Mouse (Mus musculus) MEL (cell line): ENCODE data around the gene Gsg1l. TPM values are rescaled to one million over a fixed set of nuclear protein-coding genes. Genes with fewer than 3 reads are reported as not detected.

Source experiments
- DNase-seq: peaks from one replicate; pipeline ENCODE4 v3.0.0; 2011; ENCODE audit warnings: low read depth, low spot score
- H3K27ac ChIP-seq: 2 replicates; pipeline ENCODE4 v1.5.1; 2012; ENCODE audit warnings: low read depth, mild to moderate bottlenecking, control low read depth, low read length, moderate library complexity; ENCODE audit not compliant: control insufficient read depth
- H3K27me3 ChIP-seq, 2 experiments: fragments of 150-350 bp in 1 of 2; sonication (generic) in 1 of 2; 2 replicates each; pipeline ENCODE4 v1.6.1; 2012; ENCODE audit warnings: low read length in 2 of 2, mild to moderate bottlenecking in 2 of 2, improper control_type of control experiment in 1 of 2, moderate library complexity in 1 of 2; ENCODE audit not compliant: insufficient read depth in 2 of 2, control insufficient read depth in 1 of 2
- H3K36me3 ChIP-seq, 2 experiments: 2 replicates each; pipeline ENCODE4 v1.6.1; 2012 to 2014; ENCODE audit warnings: low read length in 2 of 2, improper control_type of control experiment in 1 of 2, inconsistent platforms in 1 of 2, mild to moderate bottlenecking in 1 of 2; ENCODE audit not compliant: insufficient read depth in 2 of 2, control insufficient read depth in 1 of 2
- H3K4me1 ChIP-seq, 2 experiments: fragments of 150-350 bp in 1 of 2; sonication (generic) in 1 of 2; 2 replicates each; pipeline ENCODE4 v1.6.1; 2012; ENCODE audit warnings: low read length in 2 of 2, improper control_type of control experiment in 1 of 2, mild to moderate bottlenecking in 1 of 2; ENCODE audit not compliant: insufficient read depth in 2 of 2, control insufficient read depth in 1 of 2
- H3K4me3 ChIP-seq, 2 experiments: fragments of 150-350 bp in 1 of 2; sonication (generic) in 1 of 2; 2 replicates each; pipeline ENCODE4 v1.5.1; 2012; ENCODE audit warnings: low read depth in 2 of 2, low read length in 2 of 2, mild to moderate bottlenecking in 2 of 2, moderate library complexity in 2 of 2, control low read depth in 1 of 2, improper control_type of control experiment in 1 of 2; ENCODE audit not compliant: control insufficient read depth in 1 of 2, insufficient read depth in 1 of 2
- H3K79me2 ChIP-seq: 2 replicates; pipeline ENCODE4 v1.6.1; 2012; ENCODE audit warnings: mild to moderate bottlenecking, low read length, moderate library complexity; ENCODE audit not compliant: control insufficient read depth, poor library complexity, insufficient read depth
- H3K9ac ChIP-seq: 2 replicates; pipeline ENCODE4 v1.6.1; 2012; ENCODE audit warnings: low read depth, mild to moderate bottlenecking, control low read depth, low read length, moderate library complexity; ENCODE audit not compliant: control insufficient read depth, poor library complexity, severe bottlenecking
- H3K9me3 ChIP-seq: fragments of 150-350 bp; sonication (generic); replicated peaks from 2 replicates; pipeline ENCODE4 v1.6.1; 2012; ENCODE audit warnings: mild to moderate bottlenecking, low read length, improper control_type of control experiment, moderate library complexity; ENCODE audit not compliant: insufficient read depth
- CHD1 ChIP-seq: IDR thresholded peaks from 2 replicates; pipeline ENCODE4 v1.6.1; 2012; ENCODE audit warnings: low read depth, mild to moderate bottlenecking, inconsistent platforms, low read length, improper control_type of control experiment
- CHD2 ChIP-seq: IDR thresholded peaks from 2 replicates; pipeline ENCODE4 v1.6.1; 2011; ENCODE audit warnings: low read length, improper control_type of control experiment
- E2F4 ChIP-seq: IDR thresholded peaks from 2 replicates; pipeline ENCODE4 v1.6.1; 2011; ENCODE audit warnings: low read depth, low read length, improper control_type of control experiment, borderline replicate concordance
- ELF1 ChIP-seq: IDR thresholded peaks from 2 replicates; pipeline ENCODE4 v1.6.1; 2014; ENCODE audit warnings: low read depth, mild to moderate bottlenecking, inconsistent platforms, low read length, improper control_type of control experiment, moderate library complexity
- ETS1 ChIP-seq: IDR thresholded peaks from 2 replicates; pipeline ENCODE4 v1.6.1; 2012; ENCODE audit warnings: low read depth, mild to moderate bottlenecking, inconsistent platforms, low read length, improper control_type of control experiment, moderate library complexity
- GABPA ChIP-seq: IDR thresholded peaks from 2 replicates; pipeline ENCODE4 v1.6.1; 2012; ENCODE audit warnings: low read depth, mild to moderate bottlenecking, inconsistent platforms, low read length, improper control_type of control experiment, moderate library complexity
- GATA1 ChIP-seq: IDR thresholded peaks from 2 replicates; pipeline ENCODE4 v1.6.1; 2011; ENCODE audit warnings: low read depth, low read length, improper control_type of control experiment
- JUND ChIP-seq: IDR thresholded peaks from 2 replicates; pipeline ENCODE4 v1.6.1; 2011; ENCODE audit warnings: low read depth, mild to moderate bottlenecking, improper control_type of control experiment, low read length
- KAT2A ChIP-seq: conservative IDR thresholded peaks from 2 replicates; pipeline ENCODE4 v1.6.1; 2012; ENCODE audit warnings: low read depth, low read length, improper control_type of control experiment, inconsistent platforms
- MAFK ChIP-seq: IDR thresholded peaks from 2 replicates; pipeline ENCODE4 v1.6.1; 2011; ENCODE audit warnings: low read depth, mild to moderate bottlenecking, low read length, improper control_type of control experiment, borderline replicate concordance
- MAZ ChIP-seq: IDR thresholded peaks from 2 replicates; pipeline ENCODE4 v1.6.1; 2012; ENCODE audit warnings: low read depth, mild to moderate bottlenecking, inconsistent platforms, low read length, improper control_type of control experiment
- MEF2A ChIP-seq: IDR thresholded peaks from 2 replicates; pipeline ENCODE4 v1.6.1; 2014; ENCODE audit warnings: low read depth, mild to moderate bottlenecking, inconsistent platforms, low read length, improper control_type of control experiment; ENCODE audit not compliant: poor library complexity, insufficient replicate concordance, severe bottlenecking; ENCODE audit errors: extremely low read depth
- MYB ChIP-seq: IDR thresholded peaks from 2 replicates; pipeline ENCODE4 v1.6.1; 2011; ENCODE audit warnings: mild to moderate bottlenecking, low read depth, low read length, improper control_type of control experiment
- NRF1 ChIP-seq: IDR thresholded peaks from 2 replicates; pipeline ENCODE4 v1.6.1; 2014; ENCODE audit warnings: low read depth, mild to moderate bottlenecking, inconsistent platforms, low read length, improper control_type of control experiment, moderate library complexity; ENCODE audit not compliant: poor library complexity, insufficient read depth, severe bottlenecking
- POLR2A ChIP-seq, 2 experiments: IDR thresholded peaks; 2 replicates each; pipeline ENCODE4 v1.6.1; 2011 to 2012; ENCODE audit warnings: low read length in 2 of 2, mild to moderate bottlenecking in 2 of 2, control low read depth in 1 of 2, improper control_type of control experiment in 1 of 2, low read depth in 1 of 2, moderate library complexity in 1 of 2; ENCODE audit not compliant: control insufficient read depth in 1 of 2, insufficient read depth in 1 of 2, poor library complexity in 1 of 2
- POLR2AphosphoS5 ChIP-seq: IDR thresholded peaks from 2 replicates; pipeline ENCODE4 v1.6.1; 2012; ENCODE audit warnings: low read depth, borderline replicate concordance, mild to moderate bottlenecking, inconsistent platforms, low read length, moderate library complexity, mixed read lengths
- RCOR1 ChIP-seq: IDR thresholded peaks from 2 replicates; pipeline ENCODE4 v1.6.1; 2012; ENCODE audit warnings: low read depth, mild to moderate bottlenecking, inconsistent platforms, low read length, improper control_type of control experiment
- TAL1 ChIP-seq: IDR thresholded peaks from 2 replicates; pipeline ENCODE4 v1.6.1; 2012; ENCODE audit warnings: mild to moderate bottlenecking, inconsistent platforms, low read length, moderate library complexity, mixed read lengths
- UBTF ChIP-seq: IDR thresholded peaks from 2 replicates; pipeline ENCODE4 v1.6.1; 2012; ENCODE audit warnings: low read depth, mild to moderate bottlenecking, inconsistent platforms, low read length, improper control_type of control experiment, moderate library complexity, borderline replicate concordance; ENCODE audit not compliant: insufficient read depth
- USF1 ChIP-seq: IDR thresholded peaks from 2 replicates; pipeline ENCODE4 v1.6.1; 2014; ENCODE audit warnings: low read depth, mild to moderate bottlenecking, inconsistent platforms, low read length, improper control_type of control experiment, moderate library complexity
- USF2 ChIP-seq, 2 experiments: IDR thresholded peaks; 2 replicates each; pipeline ENCODE4 v1.6.1; 2011 to 2012; ENCODE audit warnings: improper control_type of control experiment in 2 of 2, low read length in 2 of 2, borderline replicate concordance in 1 of 2, inconsistent platforms in 1 of 2, low read depth in 1 of 2, mild to moderate bottlenecking in 1 of 2; ENCODE audit not compliant: insufficient read depth in 1 of 2
- ZC3H11A ChIP-seq: IDR thresholded peaks from 2 replicates; pipeline ENCODE4 v1.6.1; 2012; ENCODE audit warnings: low read depth, mild to moderate bottlenecking, inconsistent platforms, low read length, improper control_type of control experiment
- ZKSCAN1 ChIP-seq: IDR thresholded peaks from 2 replicates; pipeline ENCODE4 v1.6.1; 2012; ENCODE audit warnings: low read depth, mild to moderate bottlenecking, inconsistent platforms, low read length, improper control_type of control experiment, moderate library complexity
- ZNF384 ChIP-seq: IDR thresholded peaks from 2 replicates; pipeline ENCODE4 v1.6.1; 2012; ENCODE audit warnings: low read depth, mild to moderate bottlenecking, inconsistent platforms, low read length, improper control_type of control experiment
- polyA plus RNA-seq, 2 experiments: library from polyadenylated mRNA; stranded (reverse) in 1 of 2; unstranded in 1 of 2; fragments of >175 nt in 1 of 2; fragments of >200 nt in 1 of 2; gene quantifications; 2 replicates each; pipeline versions ENCODE4 v1.2.1 to v1.2.4; 2012; ENCODE audit warnings: low replicate concordance in 2 of 2, low read depth in 1 of 2; ENCODE audit not compliant: insufficient read length in 2 of 2, insufficient read depth in 1 of 2, missing spikeins in 1 of 2
- total RNA-seq: library from RNA; depleted of rRNA; stranded (reverse); fragments of 300-350 nt; gene quantifications from 2 replicates; pipeline ENCODE4 v1.2.3, GENCODE M21; 2012

The Gsg1l gene
- total and polyA plus RNA-seq, 3 experiments = not detected

GRCm38 (mm10) chr7:125972776-125973175 is 109.4 kb downstream of the Gsg1l start:
- no peak for DNase-seq
- no peak overlapping the region for H3K27ac ChIP-seq
- H3K9me3 ChIP-seq = no peaks in the 10 kb centered on the region
- TF ChIP-seq E2F4 (no peak), POLR2A (IDR thresholded peaks at IDR 0.05; ENCODE audit: control insufficient read depth in 1 of 2, insufficient read depth in 1 of 2, low read depth in 1 of 2, low read length in 2 of 2, poor library complexity in 1 of 2) (no peak), UBTF (no peak), MAZ (no peak), ZNF384 (no peak), ELF1 (no peak), CHD2 (no peak), ZKSCAN1 (no peak), POLR2AphosphoS5 (no peak), GATA1 (no peak), KAT2A (no peak), GABPA (no peak), ETS1 (no peak), MYB (no peak), NRF1 (no peak)
- H3K79me2 ChIP-seq = no peaks in the 10 kb centered on the region
- H3K4me1 ChIP-seq = no peaks in the 10 kb centered on the region
- no peak overlapping the region for H3K4me3 ChIP-seq
- no peak overlapping the region for H3K9ac ChIP-seq
- no peaks in the 10 kb centered on the region for H3K36me3 ChIP-seq
- H3K27me3 ChIP-seq = peaks cover 0 to 4% of the 10 kb centered on the region in 2 experiments; a peak in 1 of 4 replicates

GRCm38 (mm10) chr7:125972174-125972672 is 110.0 kb downstream of the Gsg1l start:
- H3K4me1 ChIP-seq = no peaks in the 10 kb centered on the region
- H3K36me3 ChIP-seq = no peaks in the 10 kb centered on the region
- H3K79me2 ChIP-seq = no peaks in the 10 kb centered on the region
- H3K9me3 ChIP-seq = no peaks in the 10 kb centered on the region
- DNase-seq = no peak
- H3K27me3 ChIP-seq = peaks cover 0 to 4% of the 10 kb centered on the region in 2 experiments; a peak in 1 of 4 replicates
- H3K9ac ChIP-seq = no peak overlapping the region
- H3K4me3 ChIP-seq = no peak overlapping the region
- H3K27ac ChIP-seq = no peak overlapping the region
- no peak for TF ChIP-seq TAL1
- TF ChIP-seq GABPA = no peak
- no peak for TF ChIP-seq ZC3H11A
- TF ChIP-seq USF2 (IDR thresholded peaks at IDR 0.05; ENCODE audit: borderline replicate concordance in 1 of 2, insufficient read depth in 1 of 2, low read depth in 1 of 2, low read length in 2 of 2) = no peak
- no peak for TF ChIP-seq MEF2A
- no peak for TF ChIP-seq GATA1
- no peak for TF ChIP-seq E2F4
- TF ChIP-seq NRF1 = no peak
- no peak for TF ChIP-seq ZKSCAN1
- TF ChIP-seq MAFK = no peak
- TF ChIP-seq UBTF = no peak
- no peak for TF ChIP-seq RCOR1
- TF ChIP-seq USF1 = no peak
- TF ChIP-seq JUND = no peak
- no peak for TF ChIP-seq CHD1
